Comparison of ENCODE assay signal across 8 mouse cellular contexts in genomic region chr17:79356071-79356601, GRCm38 (mm10). TPM values are rescaled to one million over a fixed set of nuclear protein-coding genes. Genes with fewer than 3 reads are reported as not detected.
DNase-seq lines count a peak whose midpoint lies in the region; ATAC-seq and TF ChIP-seq lines count a peak whose summit lies in the region.

No protein-coding gene starts in this region.

- H3K4me2 ChIP-seq in heart, embryonic 15.5 days: peak overlapping the region; percentile 93
- peak overlapping the region; percentile 100 for H3K4me2 ChIP-seq in limb, embryonic 13.5 days (replicated peaks)

- peak overlapping the region; percentile 83 for H3K4me3 ChIP-seq in left cerebral cortex, adult 2 months
- H3K4me3 ChIP-seq in brown adipose tissue, adult 24 weeks (ENCODE audit: insufficient read depth, low read depth, low read length): peak overlapping the region; percentile 89
- H3K4me3 ChIP-seq in heart, embryonic 15.5 days: peak overlapping the region; percentile 96
- H3K4me3 ChIP-seq in limb, embryonic 13.5 days: peak overlapping the region; percentile 76

- H3K36me3 ChIP-seq in heart, embryonic 15.5 days: no peaks in the 10 kb centered on the region
- H3K36me3 ChIP-seq in limb, embryonic 13.5 days: no peaks in the 10 kb centered on the region; the same call in 1 of the 2 replicates

- H3K27ac ChIP-seq in left cerebral cortex, adult 2 months: peak overlapping the region; percentile 94
- peak overlapping the region; percentile 78 for H3K27ac ChIP-seq in brown adipose tissue, adult 24 weeks (replicated peaks; ENCODE audit: low read depth, low read length)
- H3K27ac ChIP-seq in heart, embryonic 15.5 days: peak overlapping the region; percentile 96
- no peak overlapping the region for H3K27ac ChIP-seq in limb, embryonic 13.5 days

- H3K9ac ChIP-seq in heart, embryonic 15.5 days: peak overlapping the region; percentile 97
- peak overlapping the region; percentile 87 for H3K9ac ChIP-seq in limb, embryonic 13.5 days

- intact Hi-C loops in left cerebral cortex, adult 2 months (cut with DNase I): loop anchor here (5.0 to 10.0 kb wide), 4 partner anchors 69 to 849 kb away; partner anchors contain the start of genes Srsf7 and Ttc39d
- intact Hi-C loops in left cerebral cortex, postnatal 10 days (cut with DNase I): loop anchor here (5.0 to 10.0 kb wide), 3 partner anchors 211 to 241 kb away; no protein-coding TSS in a partner anchor

- DNase-seq in left cerebral cortex, adult 2 months (ENCODE audit: extremely low spot score in 1 of 2, low spot score in 2 of 2): no peak
- DNase-seq in left cerebral cortex, postnatal 10 days (ENCODE audit: extremely low spot score in 1 of 2, low spot score in 2 of 2): no peak
- DNase-seq in neural tube, embryonic 10.5 days (ENCODE audit: extremely low spot score, low spot score): peak; percentile 53
- DNase-seq in ovary, postnatal 14 days (ENCODE audit: low spot score): no peak
- DNase-seq in right cerebral cortex, postnatal 36 days (ENCODE audit: low spot score in 2 of 2): no peak

- 7% methylated on average over 24 of the region's 24 CpGs for WGBS in heart, embryonic 15.5 days
- WGBS in limb, embryonic 13.5 days: 9% methylated on average over 24 of the region's 24 CpGs

- TF ChIP-seq CTCF in left cerebral cortex, adult 2 months (IDR thresholded peaks at IDR 0.05): no peak

- no peaks in the 10 kb centered on the region for H3K9me3 ChIP-seq in heart, embryonic 15.5 days (replicated peaks)
- H3K9me3 ChIP-seq in limb, embryonic 13.5 days: no peaks in the 10 kb centered on the region

- no peaks in the 10 kb centered on the region for H3K27me3 ChIP-seq in heart, embryonic 15.5 days
- peaks cover 22% of the 10 kb centered on the region for H3K27me3 ChIP-seq in limb, embryonic 13.5 days

- 0 out of 2 replicates have a peak, but pooled peaks have one; percentile 9 for ATAC-seq in heart, embryonic 15.5 days (replicated peaks; ENCODE audit: insufficient number of reproducible peaks, insufficient read depth, low FRiP score, low read depth)
- ATAC-seq in limb, embryonic 13.5 days (ENCODE audit: low FRiP score, low read depth): no peak

- 0 out of 2 replicates have a peak, but pooled peaks cover under 1% of the 10 kb centered on the region for H3K4me1 ChIP-seq in brown adipose tissue, adult 24 weeks (ENCODE audit: control insufficient read depth, insufficient read depth, insufficient read length, low read length)
- peaks cover 26% of the 10 kb centered on the region for H3K4me1 ChIP-seq in heart, embryonic 15.5 days (replicated peaks)
- H3K4me1 ChIP-seq in limb, embryonic 13.5 days: peaks cover 44% of the 10 kb centered on the region

RNA-seq across cellular contexts. Expression of gene Cdc42ep3, which starts 1.2 kb away (rescaled TPM):
- total RNA-seq in left cerebral cortex, adult 2 months (2021): 10 to 100 TPM; 14.7 to 15.4 TPM
- 10 to 100 TPM; 29.7 to 33.6 TPM for total RNA-seq in left cerebral cortex, postnatal 10 days (2021)
- polyA plus RNA-seq in brown adipose tissue, adult 24 weeks (2012; ENCODE audit: insufficient read depth, insufficient read length, missing spikeins): 4.9 and 5.5 TPM in 2 replicates
- polyA plus RNA-seq in heart, embryonic 15.5 days (2015; fragmentation: Nextera tagmentation; extraction: Ambion mirVana): 74.4 and 80.9 TPM in 2 replicates
- polyA plus RNA-seq in limb, embryonic 13.5 days (2015; fragmentation: Nextera tagmentation; extraction: Ambion mirVana): 72.3 and 88.4 TPM in 2 replicates

Comparison
In these comparisons a context has a peak if more than half of its experiments do, and no peak if none do; other contexts are left out.
1. RNA of gene Cdc42ep3, which starts 1.2 kb away (polyA plus RNA-seq): 74.4 to 80.9 TPM in heart, embryonic 15.5 days and 72.3 to 88.4 TPM in limb, embryonic 13.5 days; 4.9 to 5.5 TPM in brown adipose tissue, adult 24 weeks; every median in the first group is over 10 times any median in the second.
2. Peak in every context shown above with its lines, with median percentiles within 50 percentile points of each other: H3K4me3 ChIP-seq.